Mouse (Mus musculus) left cerebral cortex, postnatal 4 days (tissue): ENCODE data around the gene Glipr2. TPM values are rescaled to one million over a fixed set of nuclear protein-coding genes. Genes with fewer than 3 reads are reported as not detected.

ENCODE experiments used
- DNase-seq: peaks from one replicate; pipeline ENCODE4 v3.0.0-alpha.2; 2022
- intact Hi-C: fragments of 180-260 bp; cut with DNase I; formaldehyde crosslinking; loops from one replicate; pipeline ENCODE4 v1.15.1; 2025
- total RNA-seq, 2 experiments: library from RNA; stranded (reverse); gene quantifications; 2 replicates each; pipeline ENCODE4 v1.2.3; 2021

The Glipr2 gene
- 10 to 100 TPM; 11.1 to 14.9 TPM for total RNA-seq

DNA sequence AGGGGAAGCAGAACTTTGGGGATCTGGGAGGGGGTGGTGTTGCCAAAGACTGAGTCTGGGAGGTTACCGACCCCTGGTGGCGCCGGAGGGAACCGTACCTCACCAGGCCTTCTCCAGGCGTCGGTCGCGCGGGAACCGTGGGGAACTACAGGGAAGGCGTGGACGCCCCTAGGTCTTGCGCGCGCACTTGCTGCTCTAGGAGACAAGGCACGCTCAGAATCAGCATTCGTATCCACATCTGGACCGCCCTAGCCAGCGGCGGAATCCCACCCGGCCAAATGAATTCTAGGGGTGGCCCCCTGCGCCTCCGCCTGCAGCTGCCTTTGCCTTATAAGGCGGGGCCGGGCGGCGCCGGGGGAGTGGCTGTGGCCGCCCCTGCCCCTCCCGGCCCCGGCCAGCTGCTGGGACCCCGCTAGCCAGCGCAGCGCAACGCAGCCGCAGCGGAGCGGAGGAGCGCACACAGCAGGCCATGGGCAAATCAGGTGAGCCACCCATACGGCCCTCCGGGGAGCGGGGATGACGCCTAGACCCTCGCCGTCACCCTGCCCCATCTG lies at the start of gene Glipr2:
TSS of gene Glipr2 (plus strand) at position 110 of the 554 bp plus-strand sequence.
- peak; percentile 85 for DNase-seq
- intact Hi-C loops, result loop anchor here (2.0 kb wide), 1 partner anchor 25 kb away; the partner anchor contains the start of gene Ccin

DNA sequence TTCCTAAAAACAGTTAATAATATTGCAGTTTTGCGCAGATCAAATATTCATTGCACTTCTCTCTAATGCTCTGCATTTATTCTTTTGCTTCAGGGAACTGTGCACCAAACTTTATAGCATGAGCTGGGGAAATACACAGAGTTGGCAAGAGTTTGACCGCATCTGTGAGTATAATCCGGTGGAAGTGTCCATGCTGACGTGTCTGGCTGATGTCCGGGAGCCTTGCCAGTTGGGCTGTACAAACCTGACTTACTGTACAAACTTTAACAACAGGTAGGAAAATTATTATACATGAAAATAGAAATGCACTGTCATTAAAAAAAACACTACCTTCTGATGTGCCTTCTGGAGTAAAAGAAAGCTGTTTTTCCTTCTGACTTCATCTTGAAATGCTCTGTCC lies 39.0 kb upstream of the Glipr2 start:
- no peak for DNase-seq
- intact Hi-C loops, result no loop called here

DNA sequence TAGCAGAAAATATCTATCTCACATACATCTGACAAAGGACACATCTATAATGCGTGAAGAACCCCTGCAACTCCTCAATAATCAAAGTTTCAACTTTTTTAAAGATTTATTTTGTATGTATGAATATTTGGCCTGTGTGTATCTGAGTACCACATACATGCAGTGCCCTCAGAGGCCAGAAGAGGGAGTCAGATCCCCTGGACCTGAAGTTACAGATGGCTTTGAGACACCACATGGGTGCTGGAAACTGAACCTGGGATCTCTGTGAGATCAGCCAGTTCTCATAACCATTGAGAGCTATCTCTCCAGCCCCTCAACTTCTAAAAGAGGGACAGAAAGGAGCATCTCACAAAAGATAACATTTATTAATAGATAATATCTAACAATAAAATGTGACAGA lies 36.6 kb upstream of the Glipr2 start:
- no peak for DNase-seq
- intact Hi-C loops, result no loop called here

DNA sequence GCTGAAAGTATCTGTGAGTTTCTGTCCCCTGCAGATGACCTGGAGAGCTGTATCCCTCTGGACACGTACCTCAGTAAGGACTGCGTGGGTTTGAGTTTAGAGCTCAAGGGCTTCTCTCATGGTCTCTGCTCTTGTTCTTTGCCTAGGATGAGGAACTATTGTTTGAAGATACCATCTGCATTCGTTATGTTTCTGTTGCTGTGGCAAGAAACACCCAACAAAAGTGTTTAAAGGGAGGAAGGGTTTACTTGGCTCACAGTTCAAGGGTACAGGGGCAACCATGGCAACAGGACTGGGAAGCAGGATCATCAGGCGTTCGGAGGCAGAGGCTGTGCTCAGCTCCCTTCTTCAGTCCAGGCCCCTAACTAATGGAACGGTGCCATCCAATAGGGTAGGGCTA lies 32.1 kb upstream of the Glipr2 start:
- intact Hi-C loops, result loop anchor here (5.0 kb wide), 1 partner anchor 57 kb away; the partner anchor contains the start of gene Ccin
- DNase-seq, result no peak

DNA sequence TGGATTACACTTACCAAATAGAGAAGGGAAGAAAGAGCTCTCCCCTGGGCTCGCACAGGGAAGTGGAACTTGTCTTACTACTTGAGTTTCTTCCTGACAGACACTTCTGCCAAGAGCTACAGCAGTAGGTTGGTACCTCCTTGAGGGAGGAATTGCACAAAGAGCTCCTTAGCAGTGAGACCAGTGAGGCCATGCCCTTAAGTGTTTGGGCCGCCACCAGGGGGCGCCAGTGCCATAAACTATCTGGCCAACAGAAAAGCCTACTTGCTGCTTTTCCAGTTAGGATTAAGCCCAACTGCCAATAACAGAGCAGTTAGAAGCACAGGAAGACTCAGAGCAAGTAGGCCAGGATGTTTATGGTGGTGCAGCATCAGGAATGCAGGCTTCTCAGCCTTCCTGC lies 31.4 kb upstream of the Glipr2 start:
- intact Hi-C loops, result loop anchor here (5.0 kb wide), 1 partner anchor 57 kb away; the partner anchor contains the start of gene Ccin
- peak; percentile 92 for DNase-seq

DNA sequence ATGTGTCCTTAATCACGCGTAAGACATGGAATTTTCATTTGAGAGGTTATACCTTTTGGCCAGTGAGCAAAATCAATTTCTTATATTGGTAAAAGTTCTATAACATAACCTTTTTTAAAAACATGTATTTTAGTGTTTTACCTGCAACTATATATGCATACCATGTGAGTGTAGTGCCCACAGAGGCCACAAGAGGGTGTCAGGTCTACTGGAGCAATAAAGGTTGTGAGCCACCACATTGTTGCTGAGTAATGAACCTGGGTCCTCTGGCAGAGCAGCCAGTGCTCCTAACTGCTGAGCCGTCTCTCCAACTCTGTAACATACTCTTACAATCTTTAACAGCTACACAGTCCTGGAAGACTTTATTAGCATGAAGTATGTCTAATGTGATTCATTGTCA lies 29.4 kb upstream of the Glipr2 start:
- intact Hi-C loops, result loop anchor here (5.0 kb wide), 1 partner anchor 54 kb away; the partner anchor contains the start of gene Ccin
- DNase-seq, result peak; percentile 34

DNA sequence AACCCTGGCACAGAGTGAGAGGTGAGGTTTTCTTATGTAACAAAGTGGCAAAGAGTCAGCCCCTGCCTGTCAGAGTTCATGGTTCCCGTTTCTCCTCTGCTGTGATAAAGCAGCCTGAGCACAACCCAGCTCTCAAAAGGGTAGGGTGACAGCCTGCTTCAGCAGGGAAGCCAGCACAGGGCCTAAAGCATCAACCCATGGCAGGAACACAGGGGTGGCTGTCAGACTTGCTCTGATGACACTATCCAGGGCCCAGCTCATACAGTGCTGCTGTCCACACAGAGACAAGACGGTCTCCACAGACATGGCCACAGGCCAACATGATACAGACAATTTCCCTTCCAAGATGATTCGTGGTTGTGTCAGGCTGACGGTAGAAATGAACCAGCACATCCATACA lies 25.3 kb upstream of the Glipr2 start:
- DNase-seq, result no peak
- intact Hi-C loops, result no loop called here

DNA sequence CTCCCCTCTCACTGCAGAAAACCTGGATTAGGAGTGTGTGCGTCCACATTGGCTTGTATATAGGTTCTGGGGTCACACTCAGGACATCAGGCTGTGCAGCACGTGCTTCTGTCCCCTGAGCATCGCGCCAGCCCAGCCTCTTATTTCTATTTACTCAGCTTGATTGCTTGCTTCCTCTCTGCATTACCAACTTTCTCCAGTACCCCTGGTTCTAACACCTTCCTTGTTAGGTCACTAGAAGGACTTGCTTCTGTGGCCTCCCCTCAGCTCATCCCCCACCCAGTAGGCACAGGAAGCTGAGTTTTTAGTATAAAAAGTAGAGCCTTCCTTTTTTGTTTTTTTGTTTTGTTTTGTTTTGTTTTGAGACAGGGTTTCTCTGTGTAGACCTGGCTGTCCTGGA lies 21.0 kb upstream of the Glipr2 start:
- intact Hi-C loops, result no loop called here
- no peak for DNase-seq

DNA sequence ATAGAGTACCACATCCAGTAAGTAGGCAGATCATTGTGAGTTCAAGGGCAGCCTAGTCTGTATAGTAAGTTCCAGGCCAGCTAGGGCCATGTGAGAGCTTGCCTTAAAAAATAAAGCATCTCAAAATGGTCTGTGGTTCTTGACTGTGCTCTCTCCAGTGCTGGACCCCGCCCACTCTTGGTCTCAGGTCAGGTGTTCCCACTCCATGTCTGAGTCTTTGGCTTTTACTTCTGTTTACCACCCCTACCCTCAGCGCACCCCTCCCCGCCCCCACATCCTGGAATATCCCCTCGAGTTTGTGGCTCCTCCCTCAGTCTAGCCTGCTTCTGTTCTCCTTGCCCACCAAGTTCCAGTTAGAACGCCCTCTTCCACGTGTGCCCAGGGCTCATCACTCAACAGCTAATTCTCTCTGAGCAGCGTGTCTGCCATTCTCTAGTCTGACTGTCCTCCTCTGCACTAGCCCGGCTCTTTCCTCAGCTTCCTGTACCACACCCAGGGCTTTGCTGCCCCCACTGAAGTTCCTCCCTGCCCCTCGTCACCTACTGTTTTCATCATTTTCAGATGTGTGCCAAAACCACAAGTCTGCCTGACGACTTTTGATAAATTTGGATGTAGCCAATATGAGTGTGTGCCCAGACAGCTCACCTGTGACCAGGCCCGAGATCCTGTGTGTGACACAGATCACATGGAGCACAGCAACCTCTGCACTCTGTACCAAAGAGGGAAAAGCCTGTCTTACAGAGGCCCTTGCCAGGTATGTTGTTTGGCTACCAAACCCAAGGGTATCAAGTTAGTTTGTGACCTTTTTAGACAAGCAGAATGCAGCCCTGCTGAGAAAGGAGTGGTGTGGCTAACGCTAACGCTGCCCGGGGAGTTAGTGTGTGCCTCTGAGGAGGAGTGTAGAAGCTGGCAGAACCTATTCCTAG lies 20.2 kb upstream of the Glipr2 start:
- intact Hi-C loops, result no loop called here
- no peak for DNase-seq

DNA sequence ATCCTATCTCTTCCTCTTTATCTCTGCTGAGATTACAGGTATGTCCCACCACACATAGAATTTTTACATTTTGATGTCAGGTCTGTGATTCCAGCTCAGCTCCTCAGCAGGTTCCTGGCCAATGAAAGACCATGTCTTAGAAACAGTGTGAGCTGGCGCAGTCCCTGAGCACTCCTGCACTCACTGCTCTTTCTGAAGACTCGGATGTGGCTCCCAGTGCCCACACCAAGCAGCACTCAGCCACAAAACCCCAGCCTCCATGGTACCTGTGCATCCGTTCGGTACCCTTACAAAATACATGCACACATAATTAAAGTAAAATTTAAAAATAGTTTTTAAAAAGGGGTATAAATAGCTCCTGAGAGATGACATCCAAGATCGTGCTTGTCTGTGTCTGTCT lies 15.9 kb upstream of the Glipr2 start:
- intact Hi-C loops, result no loop called here
- DNase-seq, result no peak

DNA sequence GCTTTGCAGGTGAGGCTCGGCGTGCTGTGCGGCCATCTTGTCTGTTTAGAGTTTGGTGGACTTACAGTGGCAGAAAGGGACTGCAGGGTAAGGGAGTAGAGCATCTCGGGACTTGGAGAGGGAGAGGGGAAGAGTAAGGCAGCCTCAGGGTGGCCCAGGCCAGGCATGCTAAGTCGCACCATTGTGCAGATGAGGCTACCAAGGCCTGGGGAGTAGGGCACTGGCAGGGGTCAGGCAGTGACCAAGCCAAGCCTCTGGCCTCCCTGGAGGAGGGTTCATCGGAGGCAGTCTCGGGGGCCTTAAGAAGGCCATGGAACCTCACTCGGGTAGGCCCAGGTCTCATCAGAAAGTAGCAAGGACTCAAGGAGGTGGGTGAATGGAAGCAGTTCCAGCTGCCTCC lies 14.8 kb upstream of the Glipr2 start:
- intact Hi-C loops, result no loop called here
- DNase-seq, result no peak

DNA sequence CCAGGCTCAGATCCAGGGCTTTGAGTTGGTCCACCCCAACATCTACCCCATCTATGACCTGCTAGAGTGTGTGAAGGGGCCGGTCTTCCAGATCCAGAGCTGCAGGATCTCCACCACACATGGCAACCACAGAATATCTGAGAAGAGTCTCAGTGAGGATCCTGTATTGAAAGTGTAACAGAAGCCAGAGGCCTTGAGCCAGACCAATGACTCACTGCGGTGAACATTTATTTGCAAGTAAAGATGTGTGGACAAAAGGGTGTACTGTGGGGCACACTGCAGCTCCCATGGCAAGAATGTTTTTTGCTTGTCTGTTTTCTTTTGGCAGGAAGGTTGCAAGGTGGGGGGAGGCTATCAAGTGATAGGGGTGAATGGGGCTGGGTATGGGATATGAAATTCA lies 9.6 kb upstream of the Glipr2 start:
- no peak for DNase-seq
- intact Hi-C loops, result no loop called here

DNA sequence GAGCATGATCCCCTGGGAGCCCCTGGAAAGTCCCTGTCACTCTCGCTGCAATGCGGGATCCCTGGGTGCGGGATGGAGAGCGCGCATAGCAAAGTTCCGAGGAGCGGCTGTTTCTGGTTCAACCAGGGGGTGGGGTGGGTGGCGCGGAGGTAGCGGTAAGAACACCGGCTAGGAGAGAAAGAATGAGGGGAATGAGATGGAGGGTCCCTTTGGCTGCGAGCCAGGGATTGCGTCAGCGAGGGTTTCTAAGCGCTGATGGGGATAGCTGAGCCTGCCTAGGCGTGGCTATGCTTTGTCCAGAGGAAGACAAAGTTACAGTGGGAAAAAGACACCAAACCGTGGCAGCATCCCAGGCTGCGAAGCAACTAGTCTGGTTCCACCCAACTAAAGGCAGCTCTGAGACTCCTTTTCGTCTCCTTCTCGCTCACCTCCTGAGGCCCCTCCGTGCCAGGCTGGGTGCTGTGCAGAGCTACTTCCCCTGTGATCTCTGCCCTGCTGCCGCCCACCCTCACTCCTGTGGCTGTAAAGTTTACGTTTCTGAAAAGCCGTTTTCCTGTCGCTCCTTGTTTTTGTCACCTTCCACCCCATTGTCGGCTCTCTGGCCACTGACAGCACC lies 753 bp downstream of the Glipr2 start:
- intact Hi-C loops, result loop anchor here (2.0 kb wide), 1 partner anchor 25 kb away; the partner anchor contains the start of gene Ccin
- peak; percentile 78 for DNase-seq

DNA sequence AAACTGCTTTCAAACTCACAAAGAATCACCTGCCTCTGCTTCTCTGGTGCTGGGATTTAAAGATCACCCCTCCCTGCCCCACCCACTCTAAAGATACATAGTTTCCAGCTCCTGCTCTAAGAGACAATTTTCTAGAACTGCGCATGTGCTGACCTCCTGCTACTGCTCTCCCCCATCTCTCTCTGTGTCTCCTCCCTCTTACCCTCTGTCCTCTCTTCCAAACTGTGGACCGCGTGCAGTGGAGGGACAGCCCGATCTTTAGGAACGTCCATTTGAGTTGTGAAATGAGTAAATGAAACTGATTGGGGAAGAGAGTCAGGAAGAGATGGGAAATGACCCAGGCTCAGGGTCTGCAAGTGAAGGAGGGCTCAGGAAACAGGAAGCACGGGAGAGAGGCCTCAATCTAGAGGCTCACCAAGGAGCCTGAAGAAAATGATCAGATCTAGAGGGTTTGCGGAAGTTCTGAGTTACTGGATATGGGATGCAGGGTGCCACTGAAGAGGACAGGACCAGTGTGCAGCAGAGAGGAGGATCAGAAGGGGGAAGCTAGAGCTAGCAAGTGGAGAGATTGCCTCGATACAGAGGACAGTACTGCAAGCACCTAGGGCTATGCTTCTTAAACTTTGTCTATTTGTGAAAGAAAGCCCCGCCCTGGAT lies 2.5 kb downstream of the Glipr2 start:
- intact Hi-C loops, result no loop called here
- no peak for DNase-seq

DNA sequence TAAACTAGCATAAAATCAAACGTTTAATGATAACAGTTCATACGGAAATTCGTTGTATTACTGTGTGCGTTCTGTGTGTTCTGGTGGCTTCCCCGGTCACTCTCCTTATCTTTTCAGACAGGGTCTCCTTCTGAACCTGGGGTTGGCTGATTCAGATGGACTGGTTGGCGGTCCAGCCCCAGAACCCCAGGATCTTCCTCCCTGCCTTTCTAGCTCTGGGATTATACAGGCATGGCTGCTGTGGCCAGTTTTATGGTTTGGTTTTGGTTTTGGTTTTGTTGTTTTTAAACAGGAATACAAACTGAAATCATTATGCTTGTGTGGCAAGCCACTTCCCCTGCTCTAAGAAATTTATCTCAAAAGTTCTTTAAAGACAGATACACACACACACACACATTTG lies 3.0 kb downstream of the Glipr2 start:
- intact Hi-C loops, result no loop called here
- no peak for DNase-seq

DNA sequence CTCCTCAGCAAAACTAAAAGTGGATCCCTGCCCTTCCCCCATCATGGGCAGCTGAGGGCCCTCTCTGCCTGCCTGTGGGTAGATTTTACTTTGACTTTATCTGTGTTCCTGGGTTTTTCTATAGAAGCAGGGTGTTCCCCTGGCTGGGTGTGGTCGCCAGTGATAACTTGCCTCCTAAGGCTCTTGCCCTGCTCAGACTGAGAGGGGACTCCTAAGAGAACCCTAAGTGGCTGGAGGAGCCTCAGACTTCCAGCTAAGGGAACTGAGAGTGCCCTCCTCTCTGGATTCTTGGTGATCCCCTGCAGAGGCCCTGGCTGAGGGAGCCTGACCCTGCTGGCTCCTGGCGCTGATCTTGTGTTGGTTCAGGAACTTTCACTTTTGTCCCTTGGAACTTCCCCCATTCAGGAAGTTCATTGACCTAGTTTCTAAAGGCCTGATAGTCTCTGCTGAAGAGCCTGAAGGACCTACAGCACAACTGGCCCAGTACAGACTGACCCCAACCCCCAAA lies 7.2 kb downstream of the Glipr2 start:
- no peak for DNase-seq
- intact Hi-C loops, result no loop called here

DNA sequence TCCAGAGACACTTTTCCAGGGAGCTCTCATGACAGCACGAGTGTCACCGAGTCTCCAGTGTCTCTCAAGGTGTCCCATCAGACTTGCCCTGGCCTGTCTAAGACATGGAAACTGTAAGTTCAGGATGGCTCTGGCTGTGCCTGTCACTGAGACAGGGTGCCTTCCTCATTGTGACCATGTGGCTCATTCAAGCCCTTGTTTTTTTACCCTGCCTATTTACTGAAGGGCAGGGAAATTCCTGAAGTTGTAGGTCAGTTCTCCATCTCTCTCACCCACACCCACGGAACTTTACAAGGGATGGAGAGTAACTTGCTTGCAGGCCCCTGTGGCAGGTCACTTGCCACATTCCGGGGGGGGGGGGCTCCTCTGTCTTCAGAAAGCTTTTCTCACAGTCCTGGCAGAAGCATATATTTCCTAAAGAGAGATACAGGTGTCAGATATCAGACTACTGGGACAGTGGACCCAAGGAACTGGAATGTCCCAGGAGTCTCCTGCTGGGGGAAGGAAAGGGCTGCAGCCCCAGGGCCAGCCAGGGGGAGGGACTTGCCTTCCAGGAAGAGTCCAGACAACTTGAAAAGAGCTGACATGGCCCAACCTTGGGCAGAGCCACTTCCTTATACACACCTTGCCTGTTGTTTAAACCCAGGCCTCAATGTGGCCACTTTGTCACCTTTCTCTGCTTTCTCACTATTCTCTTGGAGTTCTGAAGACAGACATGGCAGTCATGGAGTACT lies 7.9 kb downstream of the Glipr2 start:
- intact Hi-C loops, result no loop called here

DNA sequence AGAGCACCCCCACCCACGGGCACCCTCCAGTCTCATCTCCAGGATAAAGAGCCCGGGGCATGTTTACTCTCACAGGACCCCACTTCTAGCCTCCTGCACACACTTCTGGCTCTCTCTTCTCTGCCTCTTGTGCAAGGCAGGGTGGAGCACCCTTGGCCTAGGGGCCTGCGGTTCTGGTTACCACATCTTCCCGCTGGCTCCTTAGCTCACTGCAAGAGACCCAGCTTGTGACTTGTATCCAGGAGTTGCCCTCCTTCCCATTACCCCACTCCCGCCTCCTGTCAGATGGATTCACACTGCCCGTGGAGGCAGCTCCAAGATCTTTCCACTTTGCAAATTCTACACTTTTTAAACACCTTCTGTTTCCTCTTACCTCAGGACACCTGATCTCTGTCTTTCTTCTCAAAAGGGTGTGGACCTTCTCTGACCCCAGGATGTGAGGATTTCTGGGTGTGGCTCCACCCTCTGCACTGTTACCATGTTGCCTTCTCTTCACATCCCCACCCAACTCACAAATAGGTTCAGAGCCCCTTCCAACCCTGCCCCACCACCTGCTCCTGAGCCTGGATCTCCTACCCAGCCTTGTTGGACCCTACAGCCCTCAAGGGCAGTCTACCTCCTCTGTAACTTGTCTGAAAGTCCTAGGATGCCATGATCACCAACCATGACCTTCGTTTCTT lies 8.8 kb downstream of the Glipr2 start:
- intact Hi-C loops, result no loop called here
- no peak for DNase-seq

More for the DNA sequence above, 7.9 kb downstream of the Glipr2 start:
- DNase-seq, result no peak

DNA sequence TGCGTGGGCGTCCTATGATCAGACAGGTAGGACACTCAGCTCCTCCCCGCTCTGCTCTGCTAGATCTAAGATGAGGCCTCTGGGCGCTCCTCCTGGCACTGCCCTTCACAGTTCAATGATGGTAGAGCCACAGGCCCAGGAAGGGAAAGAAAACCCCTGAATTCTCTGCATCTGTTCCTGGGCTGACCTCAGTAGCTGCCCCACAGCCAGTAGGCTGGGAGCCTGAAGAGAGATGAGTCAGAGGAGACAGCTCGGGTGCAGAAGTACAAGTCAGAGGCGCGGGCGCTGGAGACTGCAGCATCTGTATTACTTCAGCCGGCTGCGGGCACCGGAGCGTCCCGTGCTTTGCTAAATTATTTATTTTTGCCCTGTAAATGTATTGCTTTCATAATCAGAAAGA lies 11.4 kb downstream of the Glipr2 start:
- intact Hi-C loops, result no loop called here
- DNase-seq, result peak; percentile 74

DNA sequence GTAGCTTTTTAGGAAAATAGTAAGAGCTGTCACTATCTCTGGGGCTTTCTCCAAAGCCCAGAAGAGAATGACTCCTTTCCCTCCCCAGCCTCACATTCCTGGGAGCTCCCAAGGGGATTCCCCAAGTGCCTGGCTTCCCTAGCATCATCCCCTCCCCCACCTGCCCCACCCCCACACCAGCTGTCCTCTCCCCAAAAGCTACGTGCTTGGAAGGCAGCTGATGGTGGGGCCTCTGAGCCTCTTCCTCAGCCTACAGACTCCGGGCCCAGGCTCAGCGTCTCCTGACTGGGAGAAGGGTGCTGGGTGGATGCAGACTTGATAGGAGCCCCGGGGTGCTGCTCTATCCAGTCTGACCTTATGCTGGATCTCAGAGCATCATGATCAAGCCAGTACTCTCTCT lies 12.2 kb downstream of the Glipr2 start:
- peak; percentile 23 for DNase-seq
- intact Hi-C loops, result no loop called here
